Mouse (Mus musculus): ENCODE measurements around the gene Sdsl.

GRCm38 (mm10) chr5:120459133-120459532, 13.5 kb downstream of the Sdsl start:
- TF ChIP-seq POLR2A (IDR thresholded peaks at IDR 0.05; ENCODE audit: low read depth, low read length) = no peak
- TF ChIP-seq CTCF (conservative IDR thresholded peaks at IDR 0.05; ENCODE audit: insufficient read depth, insufficient read length, low read depth, low read length) = no peak

Measured in kidney, adult 2 months (tissue).